Mouse (Mus musculus) lung, embryonic 14.5 days (tissue): ENCODE data around the gene Ovol2. TPM values are rescaled to one million over a fixed set of nuclear protein-coding genes. Genes with fewer than 3 reads are reported as not detected.
"Not testable (repeated sequence)": the region's sequence is repeated elsewhere in the genome, so short reads cannot be mapped to it uniquely, and the experiment has no call there.

ENCODE experiments used
- ATAC-seq: fragments of 200-750 bp; cut with Nextera tagmentation; 2 replicates; pipeline ENCODE4 v1.8.0; 2017; ENCODE audit warnings: mild to moderate bottlenecking, moderate TSS enrichment, moderate library complexity; ENCODE audit not compliant: insufficient read depth
- DNase-seq: peaks from one replicate; pipeline ENCODE4 v3.0.0-alpha.2; 2015
- H3K27ac ChIP-seq: fragments of 300-500 bp; sonication (generic); 2 replicates; pipeline ENCODE4 v1.5.1; 2014; ENCODE audit warnings: low read depth, mild to moderate bottlenecking, moderate library complexity
- H3K27me3 ChIP-seq: fragments of 300-500 bp; sonication (generic); 2 replicates; pipeline ENCODE4 v1.6.1; 2014; ENCODE audit warnings: low read length, control low read depth; ENCODE audit not compliant: insufficient read depth
- H3K36me3 ChIP-seq: fragments of 300-500 bp; sonication (generic); 2 replicates; pipeline ENCODE4 v1.6.1; 2014; ENCODE audit warnings: control low read depth; ENCODE audit not compliant: insufficient read depth
- H3K4me1 ChIP-seq: fragments of 300-500 bp; sonication (generic); 2 replicates; pipeline ENCODE4 v1.6.1; 2014; ENCODE audit warnings: antibody characterized with exemption, control low read depth; ENCODE audit not compliant: insufficient read depth
- H3K4me2 ChIP-seq: fragments of 300-500 bp; sonication (generic); 2 replicates; pipeline ENCODE4 v1.6.1; 2014; ENCODE audit warnings: mild to moderate bottlenecking
- H3K4me3 ChIP-seq: fragments of 300-500 bp; sonication (generic); 2 replicates; pipeline ENCODE4 v1.5.1; 2014; ENCODE audit warnings: low read depth, low read length
- H3K9ac ChIP-seq: fragments of 300-500 bp; sonication (generic); 2 replicates; pipeline ENCODE4 v1.6.1; 2014
- H3K9me3 ChIP-seq: fragments of 300-500 bp; sonication (generic); 2 replicates; pipeline ENCODE4 v1.6.1; 2016; ENCODE audit warnings: low read depth, low read length, control low read depth
- CTCF ChIP-seq: IDR thresholded peaks from 2 replicates; pipeline ENCODE4 v1.5.1; 2016; ENCODE audit warnings: antibody characterized with exemption, low read depth
- WGBS: fragments of 180-500 bp; shearing (Covaris S2); extraction: QIAGEN DNeasy Blood & Tissue Kit; methylation state at CpG from one replicate; pipeline ENCODE4 v1.1.7; 2014; 5-methylcytosine and 5-hydroxymethylcytosine counted together
- polyA plus RNA-seq: library from polyadenylated mRNA; unstranded; fragments of >200 nt; fragmentation: Nextera tagmentation; extraction: Ambion mirVana; gene quantifications from 2 replicates; pipeline ENCODE4 v1.2.1, GENCODE M21; 2014

Gene Ovol2
- polyA plus RNA-seq, 1 experiment from 2014 or later, result 3.4 TPM

DNA sequence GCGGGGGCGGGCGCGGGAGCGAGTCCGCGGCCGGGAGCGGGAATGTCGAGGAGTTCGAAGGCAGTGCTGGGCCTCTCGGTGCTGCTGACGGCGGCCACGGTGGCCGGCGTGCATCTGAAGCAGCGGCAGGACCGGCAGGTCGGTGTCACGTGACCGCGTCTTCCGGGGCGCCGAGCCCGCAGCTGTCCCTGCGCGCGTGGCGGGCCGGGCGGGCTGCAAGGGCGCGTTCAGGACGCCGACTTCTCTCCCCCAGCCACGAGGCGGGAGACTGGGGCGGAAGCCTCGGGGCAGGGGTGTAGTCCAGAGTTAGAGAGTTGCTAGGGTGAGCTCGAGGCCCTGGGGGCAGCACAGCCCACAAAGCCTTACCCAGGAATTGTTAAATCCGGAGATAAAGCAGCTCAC, 37.1 kb upstream of the Ovol2 start:
- DNase-seq (peak; percentile 81), ATAC-seq (peak; percentile 94)
- H3K9ac ChIP-seq, result peak overlapping the region; percentile 85
- TF ChIP-seq CTCF, result no peak
- WGBS, result under 1% methylated on average over 43 of the region's 43 CpGs
- peak overlapping the region; percentile 93 for H3K27ac ChIP-seq
- peak overlapping the region; percentile 76 for H3K4me2 ChIP-seq
- H3K9me3 ChIP-seq, result no peaks in the 10 kb centered on the region
- H3K27me3 ChIP-seq, result no peaks in the 10 kb centered on the region
- no peaks in the 10 kb centered on the region for H3K4me1 ChIP-seq
- H3K36me3 ChIP-seq, result peaks cover 11% of the 10 kb centered on the region
- peak overlapping the region; percentile 81 for H3K4me3 ChIP-seq

- 6% methylated on average over 38 of the region's 38 CpGs for whole genome bisulfite sequencing
- H3K27me3 ChIP-seq, result no peaks in the 10 kb centered on the region
- H3K9me3 ChIP-seq, result no peaks in the 10 kb centered on the region
- TF ChIP-seq CTCF, result no peak
- H3K36me3 ChIP-seq, result peaks cover 6% of the 10 kb centered on the region
- H3K27ac ChIP-seq, result peak within 1 kb of the TSS; percentile 93
- H3K4me2 ChIP-seq, result peak within 1 kb of the TSS; percentile 76
- peak within 1 kb of the TSS; percentile 81 for H3K4me3 ChIP-seq
- H3K4me1 ChIP-seq, result no peaks in the 10 kb centered on the region
- ATAC-seq, result peak; percentile 96
- peak; percentile 99 for DNase-seq
- peak within 1 kb of the TSS; percentile 85 for H3K9ac ChIP-seq
These were observed 36.6 kb upstream of the Ovol2 start, which contains the start of the genes Kat14 and Pet117 for GRCm38 (mm10) chr2:144368400-144369019. TSS of gene Kat14 (plus strand) at chr2:144368983. TSS of gene Pet117 (plus strand) at chr2:144368996.

DNA sequence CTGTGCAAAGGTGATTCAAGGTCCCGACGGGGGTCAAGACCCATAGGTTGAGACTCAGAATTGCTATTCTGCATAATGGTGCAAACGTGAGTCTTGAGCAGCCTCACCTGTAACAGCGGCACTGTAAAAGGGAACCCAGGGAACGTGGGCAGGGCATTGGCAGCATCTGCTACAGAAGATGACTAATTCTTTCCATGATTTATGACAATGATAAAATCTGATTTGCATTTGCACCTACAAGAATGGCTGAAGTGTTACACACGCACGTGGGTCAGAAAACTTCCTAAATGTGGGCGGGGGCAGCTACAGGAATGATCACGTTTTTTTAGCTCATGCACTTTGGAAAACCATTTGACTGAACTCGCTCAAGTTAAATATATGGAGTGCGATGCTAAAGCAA, 20.9 kb upstream of the Ovol2 start:
- WGBS, result 81% methylated on average over 11 of the region's 11 CpGs
- DNase-seq (no peak), ATAC-seq (no peak)
- TF ChIP-seq CTCF, result no peak
- Histone ChIP-seq H3K9ac (no peak overlapping the region), H3K4me2 (no peak overlapping the region), H3K4me1 (no peaks in the 10 kb centered on the region), H3K4me3 (no peak overlapping the region), H3K27me3 (no peaks in the 10 kb centered on the region), H3K27ac (no peak overlapping the region), H3K36me3 (no peaks in the 10 kb centered on the region), H3K9me3 (no peaks in the 10 kb centered on the region)

DNA sequence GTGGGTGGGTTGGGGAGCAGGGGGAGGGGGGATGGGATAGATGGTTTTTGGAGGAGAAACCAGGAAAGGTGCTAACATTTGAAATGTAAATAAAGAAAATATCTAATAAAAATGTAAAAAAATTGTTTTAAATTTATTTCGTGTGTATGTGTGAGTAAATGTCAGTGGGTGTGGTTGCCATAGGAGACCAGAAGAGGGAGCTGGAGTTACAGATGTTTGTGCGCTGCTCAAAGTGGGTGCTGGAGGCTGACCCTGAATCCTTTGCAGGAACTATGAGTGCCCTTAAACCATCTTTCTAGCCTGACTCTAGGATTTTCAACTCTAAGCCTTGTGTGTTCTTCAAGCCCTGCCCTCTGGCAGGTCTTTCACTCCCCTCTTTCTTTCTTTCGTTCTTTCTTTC, 16.6 kb upstream of the Ovol2 start:
- WGBS, result 75% methylated on average over 3 of the region's 3 CpGs
- no peak for ATAC-seq
- Histone ChIP-seq H3K36me3 (no peaks in the 10 kb centered on the region), H3K27ac (no peak overlapping the region), H3K9me3 (no peaks in the 10 kb centered on the region), H3K4me2 (no peak overlapping the region), H3K27me3 (no peaks in the 10 kb centered on the region), H3K4me1 (no peaks in the 10 kb centered on the region), H3K4me3 (no peak overlapping the region), H3K9ac (no peak overlapping the region)
- no peak for DNase-seq
- peak; percentile 24; the same call in 1 of the 2 replicates for TF ChIP-seq CTCF

- Histone ChIP-seq H3K4me2 (no peak overlapping the region), H3K4me1 (no peaks in the 10 kb centered on the region), H3K4me3 (no peak overlapping the region), H3K36me3 (no peaks in the 10 kb centered on the region), H3K9ac (no peak overlapping the region), H3K9me3 (no peaks in the 10 kb centered on the region), H3K27me3 (no peaks in the 10 kb centered on the region), H3K27ac (no peak overlapping the region)
- ATAC-seq (no peak), DNase-seq (no peak)
- TF ChIP-seq CTCF, result no peak
- 64% methylated on average over 4 of the region's 4 CpGs for whole genome bisulfite sequencing
These were observed 11.2 kb upstream of the Ovol2 start for GRCm38 (mm10) chr2:144343158-144343557.

DNA sequence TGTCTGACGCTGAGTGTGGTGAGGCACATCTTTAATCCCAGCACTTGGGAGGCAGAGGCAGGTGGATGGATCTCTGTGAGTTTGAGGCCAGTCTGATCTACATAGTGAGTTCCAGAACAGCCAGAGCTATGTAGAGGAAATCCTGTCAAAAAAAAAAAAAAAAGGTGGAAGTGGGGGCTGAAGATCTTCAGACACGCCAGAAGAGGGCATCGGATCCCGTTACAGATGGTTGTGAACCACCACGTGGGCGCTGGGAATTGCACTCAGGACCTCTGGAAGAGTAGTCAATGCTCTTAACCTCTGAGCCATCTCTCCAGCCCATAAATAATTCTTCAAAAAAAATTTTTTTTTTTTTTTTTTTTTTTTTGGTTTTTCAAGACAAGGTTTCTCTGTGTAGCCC, 6.2 kb upstream of the Ovol2 start:
- not testable (repeated sequence) for H3K27ac ChIP-seq, ATAC-seq, H3K4me2 ChIP-seq, H3K9ac ChIP-seq, H3K4me1 ChIP-seq, DNase-seq, H3K4me3 ChIP-seq, H3K9me3 ChIP-seq, H3K36me3 ChIP-seq
- H3K27me3 ChIP-seq, result peaks cover 18% of the 10 kb centered on the region
- 65% methylated on average over 6 of the region's 6 CpGs for WGBS

- no peak for DNase-seq
- Histone ChIP-seq H3K27me3 (peaks cover 22% of the 10 kb centered on the region), H3K9ac (no peak overlapping the region), H3K4me2 (no peak overlapping the region), H3K27ac (no peak overlapping the region), H3K36me3 (no peaks in the 10 kb centered on the region), H3K9me3 (no peaks in the 10 kb centered on the region), H3K4me1 (no peaks in the 10 kb centered on the region), H3K4me3 (no peak overlapping the region)
- ATAC-seq, result no peak
- no peak for TF ChIP-seq CTCF
- 56% methylated on average over 8 of the region's 8 CpGs for WGBS
These were observed 5.8 kb upstream of the Ovol2 start for GRCm38 (mm10) chr2:144337701-144338100.

DNA sequence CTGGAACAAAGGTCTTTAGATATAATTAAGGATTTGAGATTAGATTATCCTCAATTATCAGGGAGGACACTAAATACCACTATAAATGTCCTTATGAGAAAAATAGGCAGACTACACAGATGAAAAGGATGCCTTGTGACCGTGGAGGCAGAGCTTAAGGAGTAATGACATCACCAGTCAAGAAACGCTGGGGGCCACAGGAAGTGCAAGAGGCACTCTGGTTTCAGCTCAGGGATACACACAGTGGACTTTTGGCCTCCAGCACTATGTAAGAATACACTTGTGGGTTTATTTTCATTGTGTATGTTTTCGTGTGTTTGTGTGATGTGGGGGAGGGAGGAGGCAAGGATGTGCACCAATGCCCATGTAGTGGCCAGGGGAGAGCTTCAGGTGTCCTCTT, 5.3 kb upstream of the Ovol2 start:
- TF ChIP-seq CTCF, result no peak
- no peak for ATAC-seq

More for the DNA sequence above, 5.3 kb upstream of the Ovol2 start:
- Histone ChIP-seq H3K36me3 (no peaks in the 10 kb centered on the region), H3K4me3 (no peak overlapping the region), H3K4me1 (no peaks in the 10 kb centered on the region), H3K9me3 (no peaks in the 10 kb centered on the region), H3K27me3 (peaks cover 25% of the 10 kb centered on the region), H3K9ac (no peak overlapping the region), H3K27ac (no peak overlapping the region), H3K4me2 (no peak overlapping the region)
- no peak for DNase-seq
- 41% methylated on average over 3 of the region's 3 CpGs for WGBS
